Mouse (Mus musculus) regulatory T cell (primary cell): ENCODE measurements at regions not wholly inside any gene's neighbourhood (a gene's known extent, or its start where the extent isn't known, plus 50 kb on each side); places are given as distances from the start of the nearest gene placed in this dataset.

Experiments used
- in situ Hi-C: fragments of 300-600 bp; cut with MboI, MseI; formaldehyde crosslinking; loops from one replicate; pipeline ENCODE4 v1.15.1; 2025; ENCODE audit warnings: high pct_unique_total_duplicates

GRCm38 (mm10) chr12:71569662-71570061, 260.0 kb downstream of the Dact1 start:
- in situ Hi-C loops = no loop called here

DNA sequence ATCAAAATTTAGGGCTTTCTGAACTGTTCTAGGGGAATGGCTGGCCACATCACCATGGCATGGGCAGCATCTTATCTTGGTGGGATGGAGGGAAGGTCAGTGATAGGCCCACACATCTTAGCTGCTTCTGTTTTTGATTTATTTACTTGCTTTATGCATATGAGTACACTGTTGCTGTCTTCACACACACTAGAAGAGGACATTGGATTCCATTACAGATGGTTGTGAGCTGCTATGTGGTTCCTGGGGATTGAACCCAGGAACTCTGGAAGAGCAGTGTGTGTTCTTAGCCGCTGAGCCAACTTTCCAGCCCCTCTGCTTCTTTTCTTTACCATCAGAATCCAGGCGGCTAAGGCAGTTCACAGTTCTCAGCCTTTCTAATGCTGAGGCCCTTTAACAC, 260.4 kb downstream of the Dact1 start:
- in situ Hi-C loops = no loop called here

DNA sequence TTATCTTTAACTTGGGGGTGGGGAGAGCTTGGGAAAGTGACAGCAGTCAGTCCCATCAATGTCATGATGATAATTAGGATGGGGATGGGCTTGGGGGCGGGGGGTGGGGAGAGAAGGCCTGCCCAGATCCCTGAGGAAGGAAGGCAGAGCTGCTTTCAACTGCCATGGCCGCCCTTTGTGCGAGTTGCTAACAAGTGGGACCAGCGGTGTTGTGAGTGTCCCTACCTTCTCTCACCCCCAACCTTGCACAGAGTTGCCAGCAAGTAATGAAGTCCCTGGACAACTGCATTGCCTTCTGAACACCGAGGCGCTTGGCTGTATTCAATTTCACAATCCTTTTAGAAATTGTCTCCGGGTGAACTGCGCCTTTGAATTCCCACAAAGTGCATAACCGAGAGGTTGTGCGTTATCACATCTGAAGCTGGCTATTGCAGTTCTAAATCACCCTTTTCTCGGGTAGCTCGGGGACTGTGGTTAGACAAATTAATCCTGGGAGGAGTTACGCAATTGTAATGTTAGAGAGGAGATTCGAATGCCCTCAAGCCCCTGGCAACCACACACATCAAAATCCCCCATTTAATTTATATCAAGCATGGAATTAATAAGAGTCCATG, 257.9 kb upstream of the Daam1 start:
- in situ Hi-C loops = no loop called here

DNA sequence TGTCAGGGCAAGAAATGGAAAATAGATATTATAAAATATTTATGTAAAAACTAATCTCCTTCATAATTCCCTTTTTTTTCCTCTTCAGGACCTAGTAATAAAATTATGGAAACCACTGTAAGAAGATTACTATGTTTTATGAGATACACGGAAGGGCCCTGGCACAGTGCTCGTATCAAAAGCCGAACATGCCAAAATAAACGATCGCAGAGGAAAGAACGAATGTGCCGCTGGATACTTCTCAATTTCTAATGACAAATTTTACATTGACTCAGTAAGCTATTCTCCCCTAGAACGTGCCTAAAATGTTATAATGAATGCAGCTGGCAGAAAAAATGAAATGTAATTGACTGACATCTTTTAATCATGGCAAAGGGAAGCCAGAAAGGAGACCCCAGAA, 257.4 kb upstream of the Daam1 start:
- in situ Hi-C loops = no loop called here

DNA sequence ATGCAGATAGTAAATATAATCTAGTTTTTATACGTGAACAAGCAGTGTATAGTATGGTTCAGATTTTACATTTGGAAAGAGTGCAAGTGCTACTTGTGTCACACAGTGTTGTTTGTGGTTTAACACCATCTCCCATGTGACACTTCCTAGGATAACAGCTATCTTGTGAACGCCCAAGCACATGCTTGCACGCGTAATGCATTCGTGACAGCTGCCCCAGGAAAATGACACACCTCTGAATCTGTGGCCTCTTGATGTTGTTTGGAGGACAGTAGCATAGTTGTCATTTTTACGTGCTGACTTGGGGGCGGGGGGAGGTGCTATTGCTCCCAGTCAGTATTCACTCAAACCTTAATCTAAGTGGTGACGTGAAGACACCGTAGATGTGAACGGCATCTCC, 256.2 kb upstream of the Daam1 start:
- in situ Hi-C loops = no loop called here

DNA sequence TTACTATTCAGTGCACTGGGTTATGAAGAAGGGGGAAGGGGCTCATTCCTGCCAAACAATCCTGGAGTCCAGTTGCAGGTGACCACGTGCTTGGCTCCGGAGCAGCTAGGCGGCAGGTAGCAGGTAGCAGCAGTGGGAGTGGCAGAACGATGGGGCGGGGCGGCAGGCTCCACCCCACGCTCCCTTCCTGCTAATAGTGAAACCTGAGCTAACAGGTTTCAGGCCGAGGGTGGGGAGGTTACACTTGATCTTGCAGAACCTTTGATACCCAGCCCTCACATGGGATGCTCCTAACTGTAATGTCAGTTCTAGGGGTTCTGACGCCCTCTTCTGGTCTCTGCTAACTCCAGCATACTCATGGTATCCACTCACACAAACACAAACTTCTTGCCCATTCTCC, 253.5 kb upstream of the Daam1 start:
- in situ Hi-C loops = no loop called here

- in situ Hi-C loops = no loop called here
These were observed 252.9 kb upstream of the Daam1 start for GRCm38 (mm10) chr12:71578006-71578405.

GRCm38 (mm10) chr12:71578912-71579311, 252.0 kb upstream of the Daam1 start:
- in situ Hi-C loops = no loop called here

DNA sequence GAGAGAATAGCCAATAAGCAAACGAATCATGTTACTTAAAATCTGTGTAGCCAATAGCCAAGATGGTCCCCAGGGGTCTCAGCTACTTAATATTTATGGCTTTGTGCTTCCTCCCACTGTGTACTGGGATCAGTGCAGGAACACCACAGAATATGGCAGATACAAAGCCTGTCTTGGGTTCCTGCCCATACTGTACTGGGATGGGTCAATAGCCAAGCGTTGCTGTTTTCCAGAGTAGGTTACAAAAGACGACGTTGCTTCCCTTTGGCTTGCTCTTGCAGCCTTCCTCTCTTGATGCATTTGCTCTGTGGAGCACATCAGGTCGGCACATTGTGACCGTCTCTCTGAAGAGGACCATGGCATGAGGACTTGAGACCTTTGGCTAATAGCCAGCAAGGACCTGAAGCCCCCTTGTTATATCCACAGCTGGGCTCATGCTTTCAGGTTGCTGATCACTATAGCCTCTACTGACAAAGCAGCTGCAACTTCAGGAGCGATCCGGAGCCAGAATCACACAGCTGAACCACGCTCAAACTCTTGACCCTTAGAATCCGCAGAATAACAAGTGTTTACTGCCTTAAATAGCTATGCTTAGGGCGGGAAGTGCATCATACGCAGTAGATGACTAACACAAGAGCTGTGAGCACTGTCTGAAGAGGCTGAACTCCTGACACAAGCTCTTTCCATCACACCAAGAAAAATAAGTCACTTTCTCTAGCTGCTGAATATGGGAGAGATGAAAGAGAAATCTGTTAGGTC, 250.2 kb upstream of the Daam1 start:
- in situ Hi-C loops = no loop called here

GRCm38 (mm10) chr12:71584618-71585017, 246.3 kb upstream of the Daam1 start:
- in situ Hi-C loops = no loop called here

- in situ Hi-C loops = no loop called here
These were observed 232.2 kb upstream of the Daam1 start for GRCm38 (mm10) chr12:71598641-71599040.

DNA sequence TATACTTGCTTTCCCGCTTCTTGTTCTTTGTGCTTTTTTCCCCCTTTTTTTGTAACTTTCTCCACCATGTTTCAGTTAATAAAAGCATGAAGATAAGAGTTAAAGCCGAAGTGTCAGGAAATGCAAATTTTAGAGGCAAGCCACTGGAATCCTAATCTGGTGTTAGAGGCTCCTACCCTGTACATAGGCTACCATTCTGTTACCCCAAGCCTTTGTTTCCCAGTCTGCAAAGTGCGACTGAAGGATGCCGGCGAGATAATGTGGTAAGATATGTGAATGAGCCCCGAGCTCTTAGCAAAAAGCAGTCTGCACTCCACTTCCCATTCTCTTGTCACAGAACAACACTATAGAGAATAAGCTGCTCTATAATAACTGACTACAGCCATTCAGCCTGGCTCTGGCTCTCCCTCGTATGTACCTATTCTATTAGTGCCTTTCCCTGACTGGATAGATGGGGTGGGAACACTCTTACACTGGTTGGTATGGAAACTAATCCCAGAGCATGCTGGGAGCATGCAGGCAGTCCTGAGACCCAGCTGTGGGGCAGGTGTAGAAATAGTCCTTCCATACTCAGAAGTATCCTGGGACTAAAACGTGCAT, 229.7 kb upstream of the Daam1 start:
- in situ Hi-C loops = no loop called here

- in situ Hi-C loops = no loop called here
These were observed 227.7 kb upstream of the Daam1 start for GRCm38 (mm10) chr12:71603136-71603535.

DNA sequence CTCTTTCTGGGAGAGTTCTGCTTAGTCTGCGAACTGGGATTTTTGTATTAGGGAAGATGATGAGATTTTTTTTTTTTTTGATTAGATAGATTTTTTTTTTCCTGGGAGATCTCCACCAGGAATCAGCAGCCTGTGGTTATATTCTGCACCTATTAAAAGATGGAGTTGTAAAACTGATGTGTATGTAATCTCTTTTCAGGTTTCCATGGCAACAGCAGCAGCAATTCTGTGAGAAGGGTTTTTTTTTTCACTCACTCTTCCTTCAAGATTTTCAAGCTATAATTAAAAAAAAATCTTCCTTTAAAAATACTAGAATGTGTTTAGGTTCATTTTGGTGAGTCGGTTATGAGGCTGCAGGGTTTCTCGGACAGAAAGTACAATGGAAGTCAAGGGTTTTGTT, 224.5 kb upstream of the Daam1 start:
- in situ Hi-C loops = no loop called here

DNA sequence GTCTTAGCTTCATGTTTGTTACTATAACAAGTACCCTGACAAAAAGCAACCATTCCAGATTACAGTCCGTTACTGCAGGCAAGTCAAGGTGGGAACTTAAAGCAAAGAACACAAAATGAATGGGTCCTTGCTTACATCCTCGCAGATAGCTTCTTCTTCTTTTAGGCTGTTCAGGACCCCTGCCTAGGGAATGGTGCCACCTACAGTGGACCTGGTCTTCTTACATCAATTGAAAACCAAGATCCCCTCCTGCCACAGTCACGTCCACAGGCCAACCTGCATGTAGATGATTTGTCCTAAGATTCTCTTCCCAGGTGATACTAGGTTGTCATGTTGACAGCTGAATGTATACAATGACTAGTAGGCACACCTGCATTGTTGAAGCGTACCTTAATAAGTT, 222.9 kb upstream of the Daam1 start:
- in situ Hi-C loops = no loop called here

DNA sequence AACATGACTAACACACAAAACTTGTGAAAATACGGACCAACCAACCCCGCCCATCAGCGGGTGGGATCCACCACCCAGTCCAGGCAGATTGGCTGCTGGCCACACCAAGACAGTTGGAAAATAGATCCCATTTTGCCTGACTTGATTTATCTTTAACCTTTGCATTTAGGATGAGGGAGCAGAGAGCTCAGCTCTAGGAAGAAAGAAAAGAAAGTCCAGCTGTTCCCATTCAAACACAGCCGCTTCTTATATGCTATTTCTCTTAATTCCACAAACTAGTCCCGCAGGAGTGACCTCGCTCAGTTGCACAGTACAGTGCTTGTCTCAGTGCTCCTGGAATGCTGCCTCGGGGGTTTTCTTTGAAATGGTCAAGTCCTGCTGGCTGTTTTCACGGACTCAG, 217.6 kb upstream of the Daam1 start:
- in situ Hi-C loops = no loop called here

DNA sequence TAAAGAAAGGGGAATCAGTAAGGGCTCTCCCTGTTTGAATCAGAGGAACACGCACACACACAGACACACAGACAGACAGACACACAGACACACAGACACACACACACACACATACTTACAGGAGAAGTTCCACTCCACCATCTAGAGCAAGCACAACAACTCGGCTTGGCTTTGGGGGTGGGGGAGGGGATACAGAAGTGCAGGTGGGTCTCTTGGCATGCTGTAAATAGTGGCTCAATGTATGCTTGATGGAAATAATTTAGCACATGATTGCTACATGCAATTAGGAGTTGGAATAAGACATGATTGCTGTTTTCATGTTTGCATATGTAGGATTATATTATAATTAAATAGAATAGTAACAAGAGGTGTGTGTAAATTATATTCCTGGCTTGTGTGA, 215.9 kb upstream of the Daam1 start:
- in situ Hi-C loops = no loop called here

GRCm38 (mm10) chr12:71615383-71615782, 215.5 kb upstream of the Daam1 start:
- in situ Hi-C loops = no loop called here

DNA sequence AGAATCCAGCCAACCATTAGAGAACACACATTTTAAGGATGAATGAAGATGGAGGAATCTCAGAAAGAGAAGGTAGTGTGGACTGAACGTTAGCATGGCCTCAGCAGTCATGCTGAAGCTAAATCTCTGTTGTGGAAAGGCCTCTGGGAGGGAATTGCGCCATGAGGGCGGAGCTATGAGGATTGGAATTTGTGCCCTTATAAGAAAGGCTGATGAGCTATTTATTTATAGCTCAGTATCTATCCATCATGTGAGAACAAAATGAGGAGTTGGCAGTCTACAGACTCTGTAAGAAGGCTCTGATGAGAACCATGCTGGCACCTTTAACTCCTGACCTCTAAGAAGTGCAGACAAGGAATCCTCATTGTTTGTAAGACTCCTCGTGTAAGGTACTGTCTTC, 214.8 kb upstream of the Daam1 start:
- in situ Hi-C loops = no loop called here

DNA sequence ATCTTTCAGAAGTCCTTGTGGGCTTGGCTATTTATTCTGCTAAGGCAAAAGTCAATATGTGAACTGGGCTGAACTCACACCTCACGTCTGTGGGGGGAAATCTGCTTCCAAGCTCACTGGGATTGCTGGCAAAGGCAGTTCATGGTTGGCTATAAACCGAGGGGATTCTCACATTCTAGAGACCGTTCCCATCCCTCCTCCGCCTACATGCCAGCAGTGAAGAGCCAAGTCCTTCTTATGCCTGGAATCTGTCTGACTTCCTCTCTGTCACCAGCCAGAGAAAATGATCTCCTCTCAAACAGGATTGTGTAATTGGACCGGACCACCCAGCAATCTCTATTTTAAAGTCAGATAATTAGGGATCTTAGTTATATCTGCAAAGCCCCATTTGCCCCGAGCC, 212.4 kb upstream of the Daam1 start:
- in situ Hi-C loops = no loop called here

DNA sequence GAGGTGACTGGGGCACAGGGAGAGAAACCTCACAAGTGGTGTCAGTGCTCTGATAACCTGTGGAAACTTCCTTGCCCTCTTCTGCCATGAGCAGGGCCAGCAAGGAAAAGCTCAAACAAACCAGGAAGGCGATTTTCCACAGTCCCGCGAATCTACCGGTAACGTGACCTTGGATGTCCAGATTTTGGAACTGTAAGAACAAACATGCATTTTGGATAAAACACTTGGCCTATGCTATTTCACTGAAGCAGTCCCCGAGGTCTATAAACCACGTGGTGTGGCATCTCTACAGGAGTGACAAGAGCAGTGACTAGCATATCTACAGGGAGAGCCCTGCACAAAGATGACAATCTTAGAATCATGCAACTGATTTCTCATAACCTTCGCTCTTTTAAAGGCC, 211.9 kb upstream of the Daam1 start:
- in situ Hi-C loops = no loop called here

DNA sequence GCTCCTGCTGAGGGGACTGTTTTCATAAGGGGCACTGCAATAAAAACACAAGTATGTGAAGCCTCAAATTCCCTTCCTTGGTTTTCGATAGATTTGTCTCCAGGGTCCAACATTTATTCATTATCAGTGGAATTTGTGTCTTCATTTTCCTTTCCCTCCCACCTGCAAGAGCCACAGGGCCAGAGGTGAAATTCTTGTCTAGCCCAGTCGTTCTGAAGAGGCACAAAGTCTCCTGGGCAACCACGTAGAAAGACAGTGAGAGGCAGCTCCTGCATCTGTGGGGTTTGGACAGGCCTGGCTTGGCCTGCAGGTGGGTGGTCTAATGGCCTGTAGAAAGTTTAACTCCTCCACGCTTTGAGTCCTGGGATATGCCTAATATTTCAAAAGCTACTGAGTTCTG, 211.3 kb upstream of the Daam1 start:
- in situ Hi-C loops = no loop called here

DNA sequence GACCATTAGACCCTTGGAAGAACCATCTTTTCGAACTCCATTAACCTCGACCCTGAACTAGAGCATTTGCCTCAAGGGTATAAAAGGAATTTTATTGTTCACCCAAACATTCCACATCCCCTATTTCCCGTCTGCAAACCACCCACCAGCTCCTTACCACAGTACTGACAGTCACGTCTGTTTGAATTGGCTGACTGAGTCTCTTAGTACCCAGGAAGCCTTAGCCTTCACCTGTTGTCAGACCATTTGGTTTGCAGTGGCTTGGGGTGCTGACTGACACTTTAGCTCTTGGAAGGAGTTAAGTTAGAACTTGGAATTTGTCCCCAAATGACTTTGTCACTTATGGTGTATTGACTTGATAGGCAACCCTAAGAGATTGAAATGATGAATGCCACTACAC, 209.3 kb upstream of the Daam1 start:
- in situ Hi-C loops = no loop called here
